Mouse (Mus musculus): Measurements from ENCODE around the gene Mtnr1a. TPM values are rescaled to one million over a fixed set of nuclear protein-coding genes. Genes with fewer than 3 reads are reported as not detected.
"Not testable (repeated sequence)": the region's sequence is repeated elsewhere in the genome, so short reads cannot be mapped to it uniquely, and the experiment has no call there.

Gene Mtnr1a
- polyA plus RNA-seq, 1 experiment from 2014 or later: 0.35 TPM

- Histone ChIP-seq H3K36me3 (peaks cover 14% of the 10 kb centered on the region), H3K9me3 (no peaks in the 10 kb centered on the region), H3K4me2 (no peak overlapping the region), H3K27me3 (replicated peaks) (no peaks in the 10 kb centered on the region), H3K27ac (no peak overlapping the region), H3K4me1 (no peaks in the 10 kb centered on the region), H3K9ac (no peak overlapping the region), H3K4me3 (replicated peaks) (no peak overlapping the region)
- 24% methylated on average over 3 of the region's 3 CpGs for WGBS
- ATAC-seq (ENCODE audit: insufficient read depth, low FRiP score, low read depth): no peak
Observed at GRCm38 (mm10) chr8:45056810-45057209, 12.1 kb upstream of the Mtnr1a start.

- Histone ChIP-seq H3K4me1 (no peaks in the 10 kb centered on the region), H3K4me2 (no peak overlapping the region), H3K9me3 (no peaks in the 10 kb centered on the region), H3K9ac (no peak overlapping the region), H3K27ac (no peak overlapping the region), H3K27me3 (replicated peaks) (no peaks in the 10 kb centered on the region), H3K36me3 (no peaks in the 10 kb centered on the region), H3K4me3 (replicated peaks) (no peak overlapping the region)
- 70% methylated on average over 2 of the region's 2 CpGs for WGBS
- no peak for ATAC-seq (ENCODE audit: insufficient read depth, low FRiP score, low read depth)
Observed at GRCm38 (mm10) chr8:45060083-45060482, 8.9 kb upstream of the Mtnr1a start.

GRCm38 (mm10) chr8:45062311-45062710, 6.6 kb upstream of the Mtnr1a start:
- H3K4me3 ChIP-seq (replicated peaks): no peak overlapping the region
- H3K9ac ChIP-seq: no peak overlapping the region
- H3K27ac ChIP-seq: peak overlapping the region; percentile 78; the same call in 1 of the 2 replicates
- no peaks in the 10 kb centered on the region for H3K9me3 ChIP-seq
- H3K27me3 ChIP-seq (replicated peaks): no peaks in the 10 kb centered on the region
- H3K4me2 ChIP-seq: no peak overlapping the region
- WGBS: 88% methylated on average over 11 of the region's 11 CpGs
- ATAC-seq (ENCODE audit: insufficient read depth, low FRiP score, low read depth): no peak
- H3K4me1 ChIP-seq: no peaks in the 10 kb centered on the region
- H3K36me3 ChIP-seq: no peaks in the 10 kb centered on the region

- WGBS: 60% methylated on average over 25 of the region's 25 CpGs
- Histone ChIP-seq H3K36me3 (no peaks in the 10 kb centered on the region), H3K9me3 (no peaks in the 10 kb centered on the region), H3K27me3 (replicated peaks) (no peaks in the 10 kb centered on the region), H3K27ac (peak overlapping the region; percentile 78), H3K4me3 (replicated peaks) (0 out of 2 replicates have a peak overlapping the region, but pooled peaks have one; percentile 5), H3K4me1 (no peaks in the 10 kb centered on the region), H3K9ac (no peak overlapping the region), H3K4me2 (peak overlapping the region; percentile 29)
- ATAC-seq (ENCODE audit: insufficient read depth, low FRiP score, low read depth): peak; percentile 94
Observed at GRCm38 (mm10) chr8:45062982-45063924, 5.7 kb upstream of the Mtnr1a start.

GRCm38 (mm10) chr8:45064197-45064869, 4.6 kb upstream of the Mtnr1a start:
- H3K9ac ChIP-seq: no peak overlapping the region
- no peaks in the 10 kb centered on the region for H3K9me3 ChIP-seq
- no peak overlapping the region for H3K4me2 ChIP-seq
- 0 out of 2 replicates have a peak, but pooled peaks cover 4% of the 10 kb centered on the region for H3K4me1 ChIP-seq
- H3K4me3 ChIP-seq (replicated peaks): no peak overlapping the region
- H3K36me3 ChIP-seq: no peaks in the 10 kb centered on the region
- 48% methylated on average over 8 of the region's 8 CpGs for whole genome bisulfite sequencing
- ATAC-seq (ENCODE audit: insufficient read depth, low FRiP score, low read depth): no peak
- H3K27ac ChIP-seq: no peak overlapping the region; the same call in 1 of the 2 replicates
- no peaks in the 10 kb centered on the region for H3K27me3 ChIP-seq (replicated peaks)

- not testable (repeated sequence) for H3K9me3 ChIP-seq; H3K4me1 ChIP-seq; H3K27me3 ChIP-seq (replicated peaks); H3K27ac ChIP-seq; ATAC-seq (ENCODE audit: insufficient read depth, low FRiP score, low read depth); H3K4me2 ChIP-seq; H3K4me3 ChIP-seq (replicated peaks); H3K36me3 ChIP-seq; H3K9ac ChIP-seq
- WGBS: 91% methylated on average over 1 of the region's 1 CpGs
Observed at GRCm38 (mm10) chr8:45065391-45065790, 3.5 kb upstream of the Mtnr1a start.

GRCm38 (mm10) chr8:45070949-45071348, 2.0 kb downstream of the Mtnr1a start:
- Histone ChIP-seq H3K4me2 (no peak overlapping the region), H3K4me3 (replicated peaks) (no peak overlapping the region), H3K27ac (no peak overlapping the region), H3K36me3 (no peaks in the 10 kb centered on the region), H3K9me3 (no peaks in the 10 kb centered on the region), H3K9ac (no peak overlapping the region), H3K27me3 (replicated peaks) (0 out of 2 replicates have a peak, but pooled peaks cover 3% of the 10 kb centered on the region), H3K4me1 (0 out of 2 replicates have a peak, but pooled peaks cover 4% of the 10 kb centered on the region)
- ATAC-seq (ENCODE audit: insufficient read depth, low FRiP score, low read depth): no peak
- 88% methylated on average over 8 of the region's 8 CpGs for WGBS

GRCm38 (mm10) chr8:45080850-45081249, 11.9 kb downstream of the Mtnr1a start:
- no peaks in the 10 kb centered on the region for H3K27me3 ChIP-seq (replicated peaks)
- WGBS: 73% methylated on average over 3 of the region's 3 CpGs
- H3K4me1 ChIP-seq: no peaks in the 10 kb centered on the region
- no peak overlapping the region for H3K4me2 ChIP-seq
- no peak overlapping the region for H3K9ac ChIP-seq
- no peaks in the 10 kb centered on the region for H3K9me3 ChIP-seq
- H3K4me3 ChIP-seq (replicated peaks): no peak overlapping the region
- no peak overlapping the region for H3K27ac ChIP-seq
- ATAC-seq (ENCODE audit: insufficient read depth, low FRiP score, low read depth): no peak
- no peaks in the 10 kb centered on the region for H3K36me3 ChIP-seq

- Histone ChIP-seq H3K27ac (no peak overlapping the region), H3K27me3 (replicated peaks) (no peaks in the 10 kb centered on the region), H3K4me2 (no peak overlapping the region), H3K9ac (no peak overlapping the region), H3K36me3 (no peaks in the 10 kb centered on the region), H3K4me3 (replicated peaks) (no peak overlapping the region), H3K9me3 (no peaks in the 10 kb centered on the region), H3K4me1 (no peaks in the 10 kb centered on the region)
- ATAC-seq (ENCODE audit: insufficient read depth, low FRiP score, low read depth): no peak
- WGBS: 76% methylated on average over 3 of the region's 3 CpGs
Observed at GRCm38 (mm10) chr8:45093599-45093998, 24.7 kb downstream of the Mtnr1a start.

GRCm38 (mm10) chr8:45109371-45110063, 40.6 kb downstream of the Mtnr1a start:
- H3K36me3 ChIP-seq: no peaks in the 10 kb centered on the region
- 27% methylated on average over 13 of the region's 13 CpGs for WGBS
- peak overlapping the region; percentile 27 for H3K4me3 ChIP-seq (replicated peaks)
- no peaks in the 10 kb centered on the region for H3K9me3 ChIP-seq
- peak overlapping the region; percentile 53 for H3K4me2 ChIP-seq
- ATAC-seq (ENCODE audit: insufficient read depth, low FRiP score, low read depth): no peak
- 0 out of 2 replicates have a peak, but pooled peaks cover 8% of the 10 kb centered on the region for H3K27me3 ChIP-seq (replicated peaks)
- peaks cover 5% of the 10 kb centered on the region; the same call in 1 of the 2 replicates for H3K4me1 ChIP-seq
- H3K9ac ChIP-seq: no peak overlapping the region
- no peak overlapping the region for H3K27ac ChIP-seq

- Histone ChIP-seq H3K9me3 (no peaks in the 10 kb centered on the region), H3K9ac (no peak overlapping the region), H3K36me3 (no peaks in the 10 kb centered on the region), H3K27me3 (replicated peaks) (0 out of 2 replicates have a peak, but pooled peaks cover 8% of the 10 kb centered on the region), H3K4me2 (peak overlapping the region; percentile 53), H3K4me1 (peaks cover 5% of the 10 kb centered on the region; the same call in 1 of the 2 replicates), H3K27ac (no peak overlapping the region), H3K4me3 (replicated peaks) (peak overlapping the region; percentile 27)
- ATAC-seq (ENCODE audit: insufficient read depth, low FRiP score, low read depth): no peak
- 3% methylated on average over 16 of the region's 16 CpGs for WGBS
Observed at GRCm38 (mm10) chr8:45110064-45110812, 41.3 kb downstream of the Mtnr1a start.
